Mouse (Mus musculus) limb, embryonic 12.5 days (tissue): ENCODE data around the gene Gm36079. TPM values are rescaled to one million over a fixed set of nuclear protein-coding genes. Genes with fewer than 3 reads are reported as not detected.
"Not testable (repeated sequence)": the region's sequence is repeated elsewhere in the genome, so short reads cannot be mapped to it uniquely, and the experiment has no call there.

ENCODE experiments used
- ATAC-seq: fragments of 200-750 bp; cut with Nextera tagmentation; 2 replicates; pipeline ENCODE4 v1.8.0; 2017; ENCODE audit warnings: low read depth, moderate TSS enrichment; ENCODE audit not compliant: insufficient number of reproducible peaks, insufficient read depth, low FRiP score, low TSS enrichment
- H3K27ac ChIP-seq: fragments of 300-500 bp; sonication (generic); 2 replicates; pipeline ENCODE4 v1.5.1; 2016; ENCODE audit warnings: mild to moderate bottlenecking, moderate library complexity
- H3K27me3 ChIP-seq: fragments of 300-500 bp; sonication (generic); 2 replicates; pipeline ENCODE4 v1.6.1; 2016; ENCODE audit warnings: mild to moderate bottlenecking, moderate library complexity
- H3K36me3 ChIP-seq: fragments of 300-500 bp; sonication (generic); 2 replicates; pipeline ENCODE4 v1.6.1; 2016; ENCODE audit warnings: mild to moderate bottlenecking, moderate library complexity
- H3K4me1 ChIP-seq: fragments of 300-500 bp; sonication (generic); replicated peaks from 2 replicates; pipeline ENCODE4 v1.6.1; 2016
- H3K4me2 ChIP-seq: fragments of 300-500 bp; sonication (generic); 2 replicates; pipeline ENCODE4 v1.6.1; 2016; ENCODE audit warnings: mild to moderate bottlenecking, moderate library complexity
- H3K4me3 ChIP-seq: fragments of 300-500 bp; sonication (generic); replicated peaks from 2 replicates; pipeline ENCODE4 v1.5.1; 2016; ENCODE audit warnings: mild to moderate bottlenecking
- H3K9ac ChIP-seq: fragments of 300-500 bp; sonication (generic); replicated peaks from 2 replicates; pipeline ENCODE4 v1.6.1; 2016; ENCODE audit warnings: mild to moderate bottlenecking, moderate library complexity
- H3K9me3 ChIP-seq: fragments of 300-500 bp; sonication (generic); 2 replicates; pipeline ENCODE4 v1.6.1; 2016; ENCODE audit warnings: mild to moderate bottlenecking, moderate library complexity
- WGBS: fragments of 180-500 bp; shearing (Covaris S2); methylation state at CpG from one replicate; pipeline ENCODE4 v1.1.7; 2016; 5-methylcytosine and 5-hydroxymethylcytosine counted together
- polyA plus RNA-seq: library from polyadenylated mRNA; unstranded; fragments of >200 nt; fragmentation: Nextera tagmentation; extraction: Ambion mirVana; gene quantifications from 2 replicates; pipeline ENCODE4 v1.2.1, GENCODE M21; 2016

Gene Gm36079
- polyA plus RNA-seq, 1 experiment from 2014 or later, result not detected

DNA sequence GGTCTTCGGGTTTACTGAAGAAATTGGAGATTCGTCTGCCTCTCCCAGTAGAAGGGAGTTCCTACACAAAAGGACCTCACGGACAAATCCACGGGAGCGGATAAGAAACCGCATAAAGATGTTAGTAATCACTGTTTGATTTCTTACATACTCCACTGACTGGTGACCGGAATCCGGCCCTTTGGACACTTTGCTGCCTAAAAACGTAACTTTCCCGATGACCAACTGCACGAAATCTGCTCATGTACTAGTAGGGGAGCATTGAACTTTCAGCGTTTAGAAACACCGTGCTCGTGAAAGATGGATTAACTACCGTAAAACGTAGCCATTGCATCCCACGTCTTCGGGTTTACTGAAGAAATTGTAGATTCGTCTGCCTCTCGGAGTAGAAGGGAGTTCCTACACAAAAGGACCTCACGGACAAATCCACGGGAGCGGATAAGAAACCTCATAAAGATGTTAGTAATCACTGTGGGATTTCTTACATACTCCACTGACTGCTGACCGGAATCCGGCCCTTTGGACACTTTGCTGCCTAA lies 9.8 kb upstream of the Gm36079 start:
- not testable (repeated sequence) for ATAC-seq, H3K9me3 ChIP-seq, H3K4me1 ChIP-seq, H3K4me2 ChIP-seq, H3K4me3 ChIP-seq, H3K9ac ChIP-seq, H3K36me3 ChIP-seq, H3K27ac ChIP-seq
- WGBS, result 2% methylated on average over 23 of the region's 25 CpGs
- H3K27me3 ChIP-seq, result peaks cover 21% of the 10 kb centered on the region

DNA sequence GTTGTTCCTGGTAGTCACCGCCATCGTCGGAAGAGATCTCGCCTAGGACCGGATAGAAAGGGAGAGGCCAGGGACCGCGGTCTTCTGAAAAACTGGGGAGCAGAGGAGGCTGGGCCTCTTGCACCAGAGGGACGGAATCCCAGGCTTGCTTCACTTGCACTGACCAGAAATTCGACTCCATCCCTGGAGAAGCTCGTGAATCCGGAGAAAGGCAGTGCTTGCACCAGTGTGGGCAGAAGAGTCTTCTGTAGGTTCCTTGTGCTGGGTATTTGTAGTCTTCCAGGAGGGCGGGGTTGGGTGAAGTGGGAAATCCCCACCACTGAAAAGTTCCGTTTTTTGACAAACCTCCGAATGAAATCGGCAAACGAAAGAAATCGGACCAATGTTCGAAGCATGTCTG lies 8.3 kb upstream of the Gm36079 start:
- not testable (repeated sequence) for H3K36me3 ChIP-seq, ATAC-seq, H3K9ac ChIP-seq, H3K4me1 ChIP-seq, H3K4me3 ChIP-seq, H3K27ac ChIP-seq, H3K9me3 ChIP-seq, H3K4me2 ChIP-seq
- peaks cover 21% of the 10 kb centered on the region for H3K27me3 ChIP-seq
- WGBS, result 0% methylated on average over 9 of the region's 18 CpGs

DNA sequence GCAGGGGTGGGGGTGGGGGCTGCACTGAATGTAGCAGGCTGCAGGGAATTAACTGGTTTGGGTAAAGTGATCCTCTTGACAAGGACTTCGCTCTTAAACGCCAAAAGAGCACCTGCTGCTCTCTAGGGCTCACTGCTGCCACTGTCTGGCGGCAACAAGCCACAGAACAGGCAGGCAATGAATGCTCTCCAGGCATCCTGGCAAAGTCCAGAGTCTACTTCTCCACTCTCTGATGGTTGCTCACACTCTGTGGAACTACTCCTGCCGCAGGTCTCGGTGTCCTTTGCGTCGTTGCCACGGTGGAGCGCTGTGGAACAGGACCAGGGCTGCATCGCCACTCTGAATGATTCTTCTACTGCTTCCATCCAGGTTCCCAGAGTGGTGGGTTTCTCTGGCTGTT lies 7.8 kb upstream of the Gm36079 start:
- H3K36me3 ChIP-seq, H3K9me3 ChIP-seq, H3K27ac ChIP-seq, ATAC-seq, H3K9ac ChIP-seq, H3K4me2 ChIP-seq, H3K4me1 ChIP-seq, H3K4me3 ChIP-seq: not testable (repeated sequence)
- WGBS, result 0% methylated on average over 3 of the region's 10 CpGs
- peaks cover 21% of the 10 kb centered on the region for H3K27me3 ChIP-seq

DNA sequence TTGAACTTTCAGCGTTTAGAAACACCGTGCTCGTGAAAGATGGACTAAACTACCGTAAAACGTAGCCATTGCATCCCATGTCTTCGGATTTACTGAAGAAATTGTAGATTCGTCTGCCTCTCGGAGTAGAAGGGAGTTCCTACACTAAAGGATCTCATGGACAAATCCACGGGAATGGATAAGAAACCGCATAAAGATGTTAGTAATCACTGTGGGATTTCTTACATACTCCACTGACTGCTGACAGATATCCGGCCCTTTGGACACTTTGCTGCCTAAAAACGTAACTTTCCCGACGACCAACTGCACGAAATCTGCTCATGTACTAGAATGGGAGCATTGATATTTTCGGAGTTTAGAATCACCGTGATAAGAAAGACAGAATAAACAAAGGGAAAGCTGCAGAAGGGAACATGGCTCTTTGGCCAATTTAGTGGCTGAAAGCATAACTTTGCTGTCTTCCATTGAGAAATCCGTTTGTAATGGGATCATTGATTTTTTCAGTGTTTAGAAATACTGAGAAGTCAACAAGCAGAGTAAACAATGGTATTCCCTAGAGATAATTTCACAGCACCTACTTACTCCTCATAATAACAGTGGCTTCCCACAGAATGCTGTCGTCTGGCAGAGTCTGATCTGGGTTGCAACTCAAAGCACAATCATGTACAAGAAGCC lies 6.8 kb upstream of the Gm36079 start:
- H3K27me3 ChIP-seq, result peaks cover 21% of the 10 kb centered on the region
- H3K4me2 ChIP-seq, result not testable (repeated sequence)
- WGBS, result 2% methylated on average over 19 of the region's 19 CpGs

DNA sequence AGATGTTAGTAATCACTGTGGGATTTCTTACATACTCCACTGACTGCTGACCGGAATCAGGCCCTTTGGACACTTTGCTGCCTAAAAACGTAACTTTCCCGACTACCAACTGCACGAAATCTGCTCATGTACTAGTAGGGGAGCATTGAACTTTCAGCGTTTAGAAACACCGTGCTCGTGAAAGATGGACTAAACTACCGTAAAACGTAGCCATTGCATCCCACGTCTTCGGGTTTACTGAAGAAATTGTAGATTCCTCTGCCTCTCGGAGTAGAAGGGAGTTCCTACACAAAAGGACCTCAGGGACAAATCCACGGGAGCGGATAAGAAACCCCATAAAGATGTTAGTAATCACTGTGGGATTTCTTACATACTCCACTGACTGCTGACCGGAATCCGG lies 4.9 kb upstream of the Gm36079 start:
- not testable (repeated sequence) for H3K4me1 ChIP-seq, H3K27me3 ChIP-seq, H3K4me3 ChIP-seq, ATAC-seq, H3K36me3 ChIP-seq, H3K4me2 ChIP-seq, H3K27ac ChIP-seq, H3K9ac ChIP-seq, H3K9me3 ChIP-seq
- 2% methylated on average over 16 of the region's 16 CpGs for WGBS

More for the DNA sequence above, 6.8 kb upstream of the Gm36079 start:
- H3K9ac ChIP-seq, ATAC-seq, H3K4me1 ChIP-seq, H3K27ac ChIP-seq, H3K4me3 ChIP-seq, H3K9me3 ChIP-seq, H3K36me3 ChIP-seq: not testable (repeated sequence)

DNA sequence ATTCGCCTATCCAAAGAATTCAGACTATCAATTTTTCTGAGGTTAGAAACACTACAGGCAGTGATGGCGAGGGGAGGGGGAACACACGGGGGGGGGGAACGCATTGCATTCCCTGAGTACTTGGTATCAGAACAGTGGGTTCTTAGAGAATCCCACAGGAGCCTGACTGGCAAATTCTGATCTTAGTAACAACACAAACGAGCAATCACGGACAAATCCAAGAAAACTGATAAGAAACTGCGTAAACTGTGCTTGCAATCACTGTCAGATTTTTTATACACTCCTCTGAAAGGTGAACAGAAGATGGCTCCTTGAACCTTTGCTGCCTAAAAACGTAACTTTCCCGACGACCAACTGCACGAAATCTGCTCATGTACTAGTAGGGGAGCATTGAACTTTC lies 557 bp upstream of the Gm36079 start:
- peaks cover 21% of the 10 kb centered on the region for H3K27me3 ChIP-seq
- H3K36me3 ChIP-seq, H3K27ac ChIP-seq, H3K4me2 ChIP-seq, H3K4me3 ChIP-seq, H3K4me1 ChIP-seq, H3K9ac ChIP-seq, H3K9me3 ChIP-seq, ATAC-seq: not testable (repeated sequence)
- under 1% methylated on average over 11 of the region's 11 CpGs for WGBS

DNA sequence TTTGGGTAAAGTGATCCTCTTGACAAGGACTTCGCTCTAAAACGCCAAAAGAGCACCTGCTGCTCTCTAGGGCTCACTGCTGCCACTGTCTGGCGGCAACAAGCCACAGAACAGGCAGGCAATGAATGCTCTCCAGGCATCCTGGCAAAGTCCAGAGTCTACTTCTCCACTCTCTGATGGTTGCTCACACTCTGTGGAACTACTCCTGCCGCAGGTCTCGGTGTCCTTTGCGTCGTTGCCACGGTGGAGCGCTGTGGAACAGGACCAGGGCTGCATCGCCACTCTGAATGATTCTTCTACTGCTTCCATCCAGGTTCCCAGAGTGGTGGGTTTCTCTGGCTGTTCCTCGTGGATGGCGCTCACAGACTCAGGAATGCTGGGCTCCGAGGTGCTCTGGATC lies 438 bp downstream of the Gm36079 start:
- 0% methylated on average over 3 of the region's 13 CpGs for WGBS
- not testable (repeated sequence) for H3K9me3 ChIP-seq, ATAC-seq

DNA sequence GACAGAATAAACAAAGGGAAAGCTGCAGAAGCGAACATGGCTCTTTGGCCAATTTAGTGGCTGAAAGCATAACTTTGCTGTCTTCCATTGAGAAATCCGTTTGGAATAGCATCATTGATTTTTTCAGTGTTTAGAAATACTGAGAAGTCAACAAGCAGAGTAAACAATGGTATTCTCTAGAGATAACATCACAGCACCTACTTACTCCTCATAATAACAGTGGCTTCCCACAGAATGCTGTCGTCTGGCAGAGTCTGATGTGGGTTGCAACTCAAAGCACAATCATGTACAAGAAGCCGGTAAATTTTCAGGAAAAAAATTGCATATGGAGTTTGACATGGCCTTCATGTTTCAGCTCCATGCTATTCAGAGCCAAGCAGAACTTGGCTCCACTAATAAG lies 1.2 kb downstream of the Gm36079 start:
- H3K4me2 ChIP-seq, H3K9ac ChIP-seq, H3K9me3 ChIP-seq, H3K36me3 ChIP-seq, H3K4me1 ChIP-seq, ATAC-seq, H3K27ac ChIP-seq, H3K4me3 ChIP-seq: not testable (repeated sequence)
- 9% methylated on average over 4 of the region's 4 CpGs for WGBS
- H3K27me3 ChIP-seq, result peaks cover 21% of the 10 kb centered on the region

More for the DNA sequence above, 438 bp downstream of the Gm36079 start:
- not testable (repeated sequence) for H3K4me3 ChIP-seq, H3K27ac ChIP-seq, H3K36me3 ChIP-seq, H3K4me1 ChIP-seq, H3K9ac ChIP-seq, H3K4me2 ChIP-seq
- peaks cover 21% of the 10 kb centered on the region for H3K27me3 ChIP-seq

DNA sequence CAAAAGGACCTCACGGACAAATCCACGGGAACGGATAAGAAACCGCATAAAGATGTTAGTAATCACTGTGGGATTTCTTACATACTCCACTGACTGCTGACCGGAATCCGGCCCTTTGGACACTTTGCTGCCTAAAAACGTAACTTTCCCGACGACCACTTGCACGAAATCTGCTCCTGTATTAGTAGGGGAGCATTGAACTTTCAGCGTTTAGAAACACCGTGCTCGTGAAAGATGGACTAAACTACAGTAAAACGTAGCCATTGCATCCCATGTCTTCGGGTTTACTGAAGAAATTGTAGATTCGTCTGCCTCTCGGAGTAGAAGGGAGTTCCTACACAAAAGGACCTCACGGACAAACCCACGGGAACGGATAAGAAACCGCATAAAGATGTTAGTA lies 1.8 kb downstream of the Gm36079 start:
- not testable (repeated sequence) for H3K27ac ChIP-seq, H3K36me3 ChIP-seq, H3K4me2 ChIP-seq, H3K4me3 ChIP-seq, H3K9ac ChIP-seq, ATAC-seq, H3K4me1 ChIP-seq, H3K9me3 ChIP-seq
- 2% methylated on average over 21 of the region's 21 CpGs for WGBS
- H3K27me3 ChIP-seq, result peaks cover 25% of the 10 kb centered on the region

DNA sequence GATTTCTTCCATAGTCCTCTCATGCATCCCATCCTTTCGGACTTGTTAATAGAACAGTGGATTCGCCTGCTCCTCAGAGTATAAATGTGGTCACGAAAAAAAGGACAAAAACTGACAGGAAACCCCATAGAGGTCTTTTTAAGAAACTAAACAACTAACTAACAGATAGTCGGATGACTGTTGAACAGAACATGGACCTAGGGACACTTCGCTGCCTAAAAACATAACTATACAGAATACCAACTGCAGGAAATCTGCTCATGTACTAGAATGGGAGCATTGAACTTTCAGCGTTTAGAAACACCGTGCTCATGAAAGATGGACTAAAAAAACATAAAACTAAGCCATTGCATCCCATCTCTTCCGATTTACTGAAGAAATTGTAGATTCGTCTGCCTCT lies 2.2 kb downstream of the Gm36079 start:
- peaks cover 25% of the 10 kb centered on the region for H3K27me3 ChIP-seq
- not testable (repeated sequence) for H3K9ac ChIP-seq, H3K9me3 ChIP-seq, H3K36me3 ChIP-seq, H3K4me1 ChIP-seq, H3K27ac ChIP-seq, H3K4me2 ChIP-seq, H3K4me3 ChIP-seq, ATAC-seq
- 8% methylated on average over 9 of the region's 9 CpGs for WGBS

DNA sequence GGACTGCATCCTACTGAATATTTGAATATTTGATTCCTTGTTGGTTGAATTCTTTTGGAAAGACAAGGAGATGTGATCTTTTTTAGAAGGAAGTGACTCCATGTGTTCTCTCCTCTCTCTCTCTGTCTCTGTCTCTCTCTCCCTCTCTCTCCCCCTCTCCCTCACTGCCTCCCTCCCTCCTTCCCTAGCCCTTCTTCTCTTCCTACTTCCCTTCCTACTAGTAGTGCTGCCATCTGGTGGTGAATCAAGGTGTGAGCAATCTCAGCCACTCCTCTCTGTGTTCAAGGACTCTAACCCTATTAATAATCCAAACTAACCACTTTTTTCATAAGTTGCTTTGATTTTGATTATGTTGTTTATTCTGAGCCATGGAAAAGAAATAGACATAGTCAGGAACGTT lies 5.3 kb downstream of the Gm36079 start:
- not testable (repeated sequence) for H3K4me3 ChIP-seq, H3K36me3 ChIP-seq, H3K9me3 ChIP-seq, ATAC-seq, H3K27ac ChIP-seq, H3K4me2 ChIP-seq, H3K9ac ChIP-seq, H3K4me1 ChIP-seq
- WGBS, result no CpG with 5 or more reads among the region's 1 CpGs
- H3K27me3 ChIP-seq, result peaks cover 25% of the 10 kb centered on the region

DNA sequence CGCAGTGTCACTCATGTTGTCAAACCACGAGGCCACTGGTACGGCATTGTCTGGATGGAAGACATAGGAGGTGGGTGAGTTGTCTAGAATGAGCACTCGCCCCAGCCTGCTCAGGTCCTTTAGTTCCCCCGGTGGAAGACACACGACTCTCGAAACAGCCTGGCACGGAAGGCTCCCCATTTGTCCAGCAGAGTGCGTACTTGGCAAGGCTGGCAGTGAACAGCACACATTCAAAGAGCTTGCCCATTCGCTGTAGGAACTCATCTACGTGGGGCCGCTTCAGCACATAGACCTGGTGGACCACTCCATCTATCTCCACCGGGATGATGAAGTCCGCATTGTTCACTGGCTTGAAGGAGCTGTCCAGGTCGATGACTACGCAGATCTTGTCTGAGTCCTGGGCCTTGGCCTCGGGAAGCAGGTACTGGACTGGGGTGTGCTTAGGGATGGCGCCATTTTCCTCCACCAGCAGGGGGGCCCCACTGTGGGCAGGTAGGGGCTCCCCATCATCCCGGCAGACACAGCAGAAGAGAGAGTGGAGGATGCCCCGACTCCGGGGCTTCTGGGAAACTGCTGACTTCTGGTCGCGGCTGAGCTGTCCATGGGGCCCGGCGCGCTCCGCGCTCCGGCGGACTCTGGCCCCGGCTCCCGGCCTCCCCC lies 11.3 kb downstream of the Gm36079 start:
- ATAC-seq, H3K36me3 ChIP-seq, H3K27ac ChIP-seq, H3K4me2 ChIP-seq, H3K4me3 ChIP-seq, H3K9ac ChIP-seq, H3K4me1 ChIP-seq, H3K9me3 ChIP-seq: not testable (repeated sequence)
- H3K27me3 ChIP-seq, result peaks cover 10% of the 10 kb centered on the region
- WGBS, result under 1% methylated on average over 10 of the region's 32 CpGs
